ENCODE assay signal across 32 mouse cellular contexts in genomic region chr9:72724491-72725221, GRCm38 (mm10).
A peak's percentile ranks its signal among the peaks of the same experiment; 100 is the strongest.
DNase-seq lines count a peak whose midpoint lies in the region; ATAC-seq and TF ChIP-seq lines count a peak whose summit lies in the region.
"Had no signal": no experiment of that assay in that cellular context is flagged by ENCODE, and none has a peak within 500 bp of the region (broad histone marks: within the 10 kb centered on the region; RNA-seq: fewer than 3 reads in every experiment).

No protein-coding gene starts in this region.

- 52% methylated on average over 8 of the region's 8 CpGs for WGBS in kidney, adult 2 months
- WGBS in kidney, embryonic 14.5 days = 61% methylated on average over 8 of the region's 8 CpGs
- 81% methylated on average over 8 of the region's 8 CpGs for WGBS in limb, embryonic 10.5 days
- WGBS in intestine, embryonic 15.5 days = 66% methylated on average over 8 of the region's 8 CpGs

- H3K27ac ChIP-seq in kidney, adult 2 months (ENCODE audit: insufficient read depth, low read depth, low read length) = no peak overlapping the region; the same call in 1 of the 2 replicates
- H3K27ac ChIP-seq in kidney, embryonic 14.5 days (ENCODE audit: low read depth, low read length) = no peak overlapping the region
- no peak overlapping the region for H3K27ac ChIP-seq in limb, embryonic 10.5 days
- H3K27ac ChIP-seq in intestine, embryonic 15.5 days = no peak overlapping the region
- H3K27ac ChIP-seq: embryonic facial prominence, embryonic 12.5 days; forebrain, embryonic 12.5 days; heart, embryonic 15.5 days; kidney, embryonic 15.5 days; layer of hippocampus, adult 2 months; liver, embryonic 14.5 days; macrophage had no signal

- TF ChIP-seq CTCF in kidney, adult 2 months (conservative IDR thresholded peaks at IDR 0.05; ENCODE audit: insufficient read depth, insufficient read length, low read depth, low read length) = no peak

- intact Hi-C loops in left cerebral cortex, postnatal 14 days (cut with DNase I) = no loop called here

- no peaks in the 10 kb centered on the region for H3K4me1 ChIP-seq in kidney, adult 2 months (ENCODE audit: control insufficient read depth, insufficient read depth, low read length)
- H3K4me1 ChIP-seq in kidney, embryonic 14.5 days (ENCODE audit: control insufficient read depth, insufficient read depth, low read length) = no peaks in the 10 kb centered on the region
- H3K4me1 ChIP-seq in limb, embryonic 10.5 days = no peaks in the 10 kb centered on the region
- no peaks in the 10 kb centered on the region for H3K4me1 ChIP-seq in intestine, embryonic 15.5 days (replicated peaks)
- H3K4me1 ChIP-seq: embryonic facial prominence, embryonic 12.5 days; forebrain, embryonic 12.5 days; kidney, embryonic 15.5 days had no signal

- ATAC-seq in kidney, embryonic 14.5 days (ENCODE audit: low FRiP score, low TSS enrichment) = no peak
- no peak for ATAC-seq in intestine, embryonic 15.5 days
- ATAC-seq: activated CD4-positive, CD25-positive, alpha-beta regulatory T cell, adult 4 months; forebrain, postnatal 0 days; hindbrain, embryonic 16.5 days; intestine, embryonic 16.5 days had no signal

- no peak overlapping the region for H3K4me2 ChIP-seq in kidney, embryonic 14.5 days (replicated peaks; ENCODE audit: low read depth, low read length)
- H3K4me2 ChIP-seq in intestine, embryonic 15.5 days (replicated peaks) = no peak overlapping the region
- H3K4me2 ChIP-seq: embryonic facial prominence, embryonic 12.5 days; forebrain, embryonic 12.5 days; heart, embryonic 15.5 days; kidney, embryonic 15.5 days; midbrain, embryonic 11.5 days had no signal

- H3K9me3 ChIP-seq in kidney, embryonic 14.5 days (ENCODE audit: control insufficient read depth, low read length) = no peaks in the 10 kb centered on the region
- no peaks in the 10 kb centered on the region for H3K9me3 ChIP-seq in limb, embryonic 10.5 days (replicated peaks)
- H3K9me3 ChIP-seq in intestine, embryonic 15.5 days = no peaks in the 10 kb centered on the region
- H3K9me3 ChIP-seq: embryonic facial prominence, embryonic 12.5 days; forebrain, embryonic 12.5 days; heart, embryonic 15.5 days; kidney, embryonic 15.5 days had no signal

- no peak overlapping the region for H3K9ac ChIP-seq in kidney, embryonic 14.5 days (ENCODE audit: low read depth, low read length)
- no peak overlapping the region for H3K9ac ChIP-seq in intestine, embryonic 15.5 days
- H3K9ac ChIP-seq: embryonic facial prominence, embryonic 12.5 days; forebrain, embryonic 12.5 days; forebrain, postnatal 0 days; heart, embryonic 15.5 days; kidney, embryonic 15.5 days; liver, embryonic 14.5 days had no signal

- no peaks in the 10 kb centered on the region for H3K27me3 ChIP-seq in kidney, adult 2 months (replicated peaks; ENCODE audit: control insufficient read depth, insufficient read depth, low read length)
- no peaks in the 10 kb centered on the region for H3K27me3 ChIP-seq in kidney, embryonic 14.5 days (ENCODE audit: control insufficient read depth, insufficient read depth, low read length)
- no peaks in the 10 kb centered on the region for H3K27me3 ChIP-seq in limb, embryonic 10.5 days (ENCODE audit: low read depth, poor library complexity, severe bottlenecking)
- no peaks in the 10 kb centered on the region for H3K27me3 ChIP-seq in intestine, embryonic 15.5 days (replicated peaks)
- H3K27me3 ChIP-seq: CH12.LX; embryonic facial prominence, embryonic 12.5 days; forebrain, embryonic 12.5 days; heart, embryonic 15.5 days; kidney, embryonic 15.5 days had no signal

- H3K36me3 ChIP-seq in kidney, adult 2 months (ENCODE audit: control insufficient read depth, insufficient read depth, low read length) = peaks cover 14% of the 10 kb centered on the region
- H3K36me3 ChIP-seq in kidney, embryonic 14.5 days (ENCODE audit: control insufficient read depth, insufficient read depth, low read length) = peaks cover 95% of the 10 kb centered on the region
- peaks cover 100% of the 10 kb centered on the region for H3K36me3 ChIP-seq in limb, embryonic 10.5 days
- H3K36me3 ChIP-seq in intestine, embryonic 15.5 days = peaks cover 65% of the 10 kb centered on the region

- TF ChIP-seq POLR2A in kidney, adult 2 months (IDR thresholded peaks at IDR 0.05; ENCODE audit: low read depth, low read length) = no peak

- no peak overlapping the region for H3K4me3 ChIP-seq in kidney, adult 2 months (ENCODE audit: insufficient read depth, low read depth, low read length)
- no peak overlapping the region for H3K4me3 ChIP-seq in kidney, embryonic 14.5 days (ENCODE audit: low read length)
- no peak overlapping the region for H3K4me3 ChIP-seq in limb, embryonic 10.5 days
- H3K4me3 ChIP-seq in intestine, embryonic 15.5 days (replicated peaks) = no peak overlapping the region
- H3K4me3 ChIP-seq: embryonic facial prominence, embryonic 12.5 days; erythroblast, embryonic 14.5 days; forebrain, embryonic 12.5 days; heart, embryonic 15.5 days; kidney, embryonic 15.5 days; layer of hippocampus, adult 2 months; myocyte had no signal

- peak; percentile 28 for DNase-seq in kidney, adult 2 months
- DNase-seq in 416B (ENCODE audit: low read depth) = peak; percentile 36
- DNase-seq in brain, adult 2 months (ENCODE audit: low read depth, low spot score) = peak; percentile 40
- peak; percentile 32 for DNase-seq in limb, embryonic 10.5 days (ENCODE audit: low spot score)
- no peak for DNase-seq in left cerebral cortex, postnatal 14 days (ENCODE audit: low spot score in 2 of 2)
- DNase-seq: adrenal gland, adult 8-10 months; cerebellum, adult 8-10 months; cerebellum, postnatal 36 days; forebrain, postnatal 0 days; kidney, postnatal 36 days; liver; lung, adult 2 months; lung, postnatal 10 days; retina, postnatal 1 day; spleen, adult 18-20 months; thymus, postnatal 4 days had no signal

Comparison
In these comparisons a context has a peak if more than half of its experiments do, and no peak if none do; other contexts are left out.
1. DNase-seq: peak in kidney, adult 2 months (single experiment), 416B (single experiment), brain, adult 2 months (single experiment) and limb, embryonic 10.5 days (single experiment); none in left cerebral cortex, postnatal 14 days (0 of 2).